Mouse (Mus musculus): Measurements from ENCODE around the gene Satl1.
"Not testable (repeated sequence)": the region's sequence is repeated elsewhere in the genome, so short reads cannot be mapped to it uniquely, and the experiment has no call there.

Satl1 gene

DNA sequence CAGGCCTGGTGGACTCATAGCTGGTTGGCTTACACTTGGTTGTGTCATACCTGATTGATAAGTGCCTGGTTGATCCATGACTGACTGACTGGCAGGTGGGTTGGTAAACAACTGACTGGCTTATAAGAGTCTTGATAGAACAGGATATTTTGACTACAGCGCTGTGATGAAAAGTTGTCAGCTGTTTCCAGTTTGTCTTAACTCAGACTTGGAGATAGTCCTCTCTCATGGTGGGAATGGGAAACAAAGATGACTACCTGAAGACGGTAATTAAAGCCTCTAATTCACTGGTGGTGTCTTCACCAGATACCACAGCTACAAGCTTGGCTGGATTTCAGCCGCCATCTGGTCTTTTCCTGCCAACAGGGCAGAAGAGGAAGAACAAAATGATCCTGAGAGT is at the start of gene Satl1:
Satl1 (minus strand) TSS at position 101 of the 400 bp plus-strand sequence.
- DNase-seq (ENCODE audit: extremely low read depth, insufficient read length, low spot score): no peak

DNA sequence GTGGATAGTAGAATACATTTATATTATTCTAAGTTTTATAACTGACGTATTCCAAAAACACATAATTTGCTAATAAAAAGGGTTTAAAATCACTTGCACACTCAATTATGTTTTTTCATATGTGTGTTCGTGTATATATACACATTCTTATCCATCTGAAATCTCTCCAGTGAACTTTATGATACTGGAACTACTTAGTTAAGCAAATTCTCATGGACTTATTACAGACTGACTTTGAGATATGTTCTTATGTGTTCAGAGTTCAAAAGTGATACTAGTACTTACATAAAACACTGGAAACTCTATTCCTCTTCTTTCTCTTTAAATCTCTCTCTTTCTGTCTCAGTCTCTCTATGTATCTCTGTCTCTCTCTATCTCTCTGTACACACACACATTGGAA is 31.5 kb upstream of the Satl1 start:
- no peak for DNase-seq (ENCODE audit: extremely low read depth, insufficient read length, low spot score)

DNA sequence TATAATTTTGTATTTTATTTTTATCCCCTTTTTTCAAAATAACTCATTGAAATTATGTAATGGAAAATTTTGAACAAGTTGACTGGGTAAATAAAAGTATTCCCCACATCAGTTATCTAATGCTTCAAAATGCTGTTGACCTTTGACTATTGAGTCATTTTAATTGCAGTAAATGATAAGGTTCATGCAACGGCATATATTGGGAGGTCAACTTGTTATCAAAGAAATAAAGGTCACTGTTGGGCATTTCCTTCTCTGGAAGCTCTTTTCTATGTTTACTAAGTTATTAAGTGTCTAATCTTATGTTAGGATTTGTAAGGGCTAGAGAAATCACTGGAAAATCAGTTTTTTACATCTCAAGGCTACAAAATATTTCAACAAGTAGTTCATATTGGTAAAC is 31.0 kb upstream of the Satl1 start:
- no peak for DNase-seq (ENCODE audit: extremely low read depth, insufficient read length, low spot score)

DNA sequence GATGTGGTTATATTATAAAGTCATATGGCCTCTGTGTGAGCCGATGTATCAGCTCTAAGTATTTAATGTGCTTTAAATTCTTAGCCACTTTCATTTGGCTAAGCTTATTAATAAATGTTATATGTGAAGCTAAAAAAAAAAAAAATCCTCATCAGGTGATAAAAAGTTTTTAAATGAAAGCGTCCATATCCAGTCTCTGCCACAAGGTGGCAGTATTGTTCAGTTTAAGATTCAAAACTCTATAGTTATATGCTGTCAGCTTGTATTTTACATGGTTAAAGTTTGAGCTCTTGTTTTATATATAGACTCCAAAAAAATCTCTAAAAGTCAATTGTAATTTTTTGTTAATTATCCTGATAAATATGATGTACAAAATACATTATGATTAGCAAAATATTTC is 16.4 kb upstream of the Satl1 start:
- DNase-seq (ENCODE audit: extremely low read depth, insufficient read length, low spot score): not testable (repeated sequence)

DNA sequence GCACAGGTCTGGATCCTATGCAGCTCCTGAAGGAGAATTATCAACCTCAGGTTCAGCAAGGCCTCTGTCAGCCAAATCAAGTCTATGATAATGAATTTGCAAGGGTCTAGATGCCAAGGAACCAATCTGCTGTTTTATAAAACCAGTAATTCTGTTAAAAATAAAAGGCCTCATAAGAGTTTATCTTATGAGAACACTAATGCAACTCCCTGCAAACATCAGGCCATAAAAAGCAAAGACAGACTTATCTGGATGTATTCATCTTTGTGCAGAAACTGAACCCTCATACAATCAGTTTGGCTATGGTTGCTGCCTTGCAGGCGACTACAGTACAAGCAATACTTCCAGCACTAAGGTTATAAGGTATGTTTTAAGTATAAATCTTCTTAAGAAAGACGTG is 5.7 kb upstream of the Satl1 start:
- no peak for DNase-seq (ENCODE audit: extremely low read depth, insufficient read length, low spot score)

DNA sequence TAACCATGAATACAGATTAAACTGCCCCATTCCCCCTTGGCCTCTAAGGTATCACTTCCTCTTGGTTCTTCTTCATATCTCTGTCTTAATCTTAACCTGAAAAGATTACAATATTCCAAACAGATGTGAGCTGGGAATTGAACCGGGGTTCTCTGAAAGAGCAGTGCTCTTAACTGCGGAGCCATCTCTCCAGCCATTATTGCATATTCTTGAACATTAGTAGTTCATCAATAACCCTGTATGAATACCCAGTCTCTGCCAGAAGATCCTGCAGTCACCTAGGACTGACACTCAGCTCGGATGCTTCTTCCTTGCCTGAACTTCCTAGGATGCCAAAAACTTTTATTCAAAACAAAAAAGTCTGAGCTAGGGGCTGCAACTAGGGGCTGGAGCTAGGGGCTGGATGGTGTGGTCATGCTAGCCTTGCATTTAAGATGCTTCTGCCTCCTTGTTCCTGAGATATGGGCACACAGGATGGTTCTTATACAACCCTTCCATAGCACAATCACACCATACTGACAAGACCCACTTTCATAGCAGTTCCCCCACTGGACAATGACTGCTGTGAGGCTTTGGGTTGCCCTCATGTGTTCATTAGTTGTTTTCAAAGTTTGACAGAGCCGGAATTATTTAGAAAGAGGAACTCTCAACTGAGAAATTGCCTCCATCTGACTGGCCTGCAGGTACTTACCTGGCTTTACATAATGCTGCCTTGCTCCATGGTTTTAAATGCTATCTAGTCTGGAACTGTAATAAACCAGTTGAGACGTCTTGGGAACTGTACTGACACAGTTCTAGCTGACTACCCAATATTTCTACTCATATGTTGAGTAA is 35.8 kb downstream of the Satl1 start:
- peak; percentile 60 for DNase-seq (ENCODE audit: extremely low read depth, insufficient read length, low spot score)

DNA sequence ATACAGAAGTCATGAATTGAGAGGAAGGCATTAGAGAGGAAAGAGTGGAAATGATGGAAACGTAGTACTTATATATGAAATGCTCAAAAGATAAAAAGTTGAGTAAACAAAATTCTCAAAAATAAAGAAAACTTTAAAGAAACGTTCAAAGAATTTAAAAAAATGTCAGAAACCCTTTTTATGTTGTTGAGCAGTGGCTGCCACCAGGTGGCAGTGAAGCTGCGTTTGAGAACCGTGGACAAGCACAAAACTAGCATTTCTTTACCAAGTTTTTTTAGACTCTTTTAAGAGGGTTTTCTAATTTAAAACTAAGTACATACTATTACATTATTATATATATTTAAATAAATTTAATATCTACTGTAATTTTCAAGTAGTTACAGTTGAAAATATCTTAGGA is 38.2 kb downstream of the Satl1 start:
- no peak for DNase-seq (ENCODE audit: extremely low read depth, insufficient read length, low spot score)

DNA sequence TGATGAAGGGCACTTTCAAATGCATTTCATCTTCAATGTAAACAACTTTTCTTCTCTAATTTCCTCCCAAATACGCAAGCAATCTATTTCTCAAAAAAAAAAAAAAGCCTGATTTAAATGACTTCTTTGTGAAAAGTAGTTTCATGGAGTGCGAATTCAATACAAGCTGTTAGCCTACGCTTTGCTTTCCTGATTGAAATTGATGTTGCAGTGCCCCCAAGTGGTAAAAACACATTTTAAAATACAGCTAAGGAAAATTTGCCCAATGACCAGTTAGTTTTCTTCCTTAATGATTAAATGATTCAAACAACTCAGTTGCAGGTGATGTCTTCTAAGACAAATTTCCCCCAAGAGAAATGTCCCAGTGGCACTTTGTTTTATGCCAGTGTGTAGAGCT is 58.2 kb downstream of the Satl1 start:
- no peak for DNase-seq (ENCODE audit: extremely low read depth, insufficient read length, low spot score)

DNA sequence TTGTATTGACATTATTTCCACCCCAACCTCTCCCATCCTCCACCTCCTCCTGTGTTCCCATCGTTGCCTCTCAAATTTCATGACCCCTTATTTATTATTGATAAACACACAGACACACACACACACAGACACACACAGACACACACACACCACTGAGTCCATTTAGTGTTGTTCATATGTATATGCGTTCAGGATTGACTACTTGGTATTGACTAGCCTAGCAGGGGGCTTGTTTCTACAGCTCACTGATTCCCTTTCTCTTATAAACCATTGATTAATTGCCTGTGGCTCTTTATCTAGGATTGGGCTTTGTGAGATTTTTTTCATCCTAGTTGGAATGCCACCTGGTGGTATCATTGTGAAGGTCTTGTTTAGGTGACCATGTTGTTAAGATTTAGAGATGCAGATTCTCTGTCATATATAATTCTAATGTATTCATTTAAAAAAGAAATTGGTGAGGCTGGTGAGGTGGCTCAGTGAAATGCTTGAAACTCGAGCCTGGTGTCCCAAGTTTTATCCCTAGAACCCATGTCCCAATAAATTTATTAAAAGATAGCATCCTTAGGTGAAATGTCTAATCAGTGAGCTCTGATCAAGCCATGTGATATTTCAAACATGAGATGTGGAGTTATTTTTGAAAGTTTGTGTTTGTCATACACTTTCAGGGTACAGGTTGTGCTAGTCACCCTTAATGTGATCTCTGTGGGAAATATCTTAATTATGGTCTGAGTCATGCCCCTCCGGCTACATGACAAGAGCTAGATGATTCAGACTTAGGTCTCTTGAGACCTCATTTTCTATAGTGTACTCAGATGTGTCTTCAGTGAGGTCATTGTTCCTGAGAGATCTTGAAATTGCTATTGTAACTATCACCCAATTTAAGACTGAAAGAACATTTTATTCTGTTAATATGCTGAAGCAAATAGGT is 58.8 kb downstream of the Satl1 start:
- DNase-seq (ENCODE audit: extremely low read depth, insufficient read length, low spot score): no peak

DNA sequence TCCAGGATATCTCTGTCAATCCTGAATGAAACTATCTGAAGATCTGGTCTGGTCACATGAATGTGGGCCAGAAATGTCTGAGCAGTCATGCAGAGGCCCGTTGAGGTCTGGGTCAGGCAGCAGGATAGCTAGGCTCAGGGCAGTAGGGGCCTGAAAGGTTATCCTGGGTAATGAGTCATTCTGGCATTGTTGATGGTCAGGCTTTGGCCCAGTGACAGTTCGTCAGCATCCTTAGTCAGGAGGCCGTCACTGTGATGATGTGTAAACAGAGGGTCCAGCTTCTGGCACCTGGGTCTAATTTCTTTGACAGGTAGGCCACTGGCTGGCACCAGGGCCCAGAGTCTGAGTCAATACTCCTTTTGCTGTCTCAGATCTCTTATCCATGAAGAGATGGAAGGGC is 67.1 kb downstream of the Satl1 start:
- DNase-seq (ENCODE audit: extremely low read depth, insufficient read length, low spot score): no peak
